Mouse (Mus musculus) ES-Bruce4 (cell line): ENCODE data around the gene Vmn1r226. TPM values are rescaled to one million over a fixed set of nuclear protein-coding genes. Genes with fewer than 3 reads are reported as not detected.

ENCODE experiments used
- H3K27ac ChIP-seq: 2 replicates; pipeline ENCODE4 v1.5.1; 2012; ENCODE audit warnings: low read length, inconsistent platforms; ENCODE audit not compliant: insufficient read depth
- H3K27me3 ChIP-seq: 2 replicates; pipeline ENCODE4 v1.6.1; 2012; ENCODE audit warnings: mild to moderate bottlenecking, low read length, inconsistent platforms; ENCODE audit not compliant: control insufficient read depth, poor library complexity, insufficient read depth, severe bottlenecking
- H3K36me3 ChIP-seq: 2 replicates; pipeline ENCODE4 v1.6.1; 2012; ENCODE audit warnings: inconsistent platforms, mild to moderate bottlenecking, low read length, moderate library complexity; ENCODE audit not compliant: control insufficient read depth, poor library complexity, insufficient read depth, severe bottlenecking
- H3K4me1 ChIP-seq: one replicate; pipeline ENCODE4 v1.8.1; 2011; ENCODE audit warnings: low read length; ENCODE audit not compliant: control insufficient read depth, insufficient read depth
- H3K4me3 ChIP-seq: 2 replicates; pipeline ENCODE4 v1.5.1; 2011; ENCODE audit warnings: low read depth, mild to moderate bottlenecking, low read length
- H3K9ac ChIP-seq: 2 replicates; pipeline ENCODE4 v1.6.1; 2012; ENCODE audit warnings: low read depth, mild to moderate bottlenecking, inconsistent platforms; ENCODE audit not compliant: poor library complexity, severe bottlenecking
- H3K9me3 ChIP-seq: replicated peaks from 2 replicates; pipeline ENCODE4 v1.6.1; 2012; ENCODE audit warnings: mild to moderate bottlenecking, low read length, inconsistent platforms; ENCODE audit not compliant: control insufficient read depth, poor library complexity, insufficient read depth, severe bottlenecking
- CTCF ChIP-seq: IDR thresholded peaks from one replicate; pipeline ENCODE4 v1.8.1; 2011; ENCODE audit warnings: low read depth, low read length
- EP300 ChIP-seq: IDR thresholded peaks from 2 replicates; pipeline ENCODE4 v1.6.1; 2011; ENCODE audit warnings: low read depth, low read length; ENCODE audit not compliant: insufficient read depth
- POLR2A ChIP-seq: IDR thresholded peaks from one replicate; pipeline ENCODE4 v1.8.1; 2011; ENCODE audit warnings: low read length; ENCODE audit not compliant: insufficient read depth
- polyA plus RNA-seq: library from polyadenylated mRNA; stranded (reverse); fragments of >200 nt; gene quantifications from 2 replicates; pipeline ENCODE4 v1.2.4, GENCODE M21; 2011; ENCODE audit warnings: low read depth; ENCODE audit not compliant: missing spikeins, insufficient read depth, insufficient read length

Vmn1r226 gene
- polyA plus RNA-seq = not detected in 2 replicates

- H3K27ac ChIP-seq = no peak within 1 kb of the TSS
- no peak for TF ChIP-seq POLR2A
- no peak for TF ChIP-seq EP300
- no peak for TF ChIP-seq CTCF
- H3K4me1 ChIP-seq = no peaks in the 10 kb centered on the region
- no peak within 1 kb of the TSS for H3K9ac ChIP-seq
- H3K27me3 ChIP-seq = no peaks in the 10 kb centered on the region
- H3K4me3 ChIP-seq = no peak within 1 kb of the TSS
- no peaks in the 10 kb centered on the region for H3K36me3 ChIP-seq
- H3K9me3 ChIP-seq = no peaks in the 10 kb centered on the region
Observed at GRCm38 (mm10) chr17:20682543-20682942, at the start of gene Vmn1r226. Gene Vmn1r226, plus strand, starts transcription at chr17:20682843.

GRCm38 (mm10) chr17:20729543-20729942 is 46.9 kb downstream of the Vmn1r226 start, which contains the start of gene Vmn1r227:
Gene Vmn1r227, plus strand, starts transcription at chr17:20729843.
- Histone ChIP-seq H3K27me3 (no peaks in the 10 kb centered on the region), H3K36me3 (no peaks in the 10 kb centered on the region), H3K4me3 (no peak within 1 kb of the TSS), H3K9ac (no peak within 1 kb of the TSS), H3K9me3 (no peaks in the 10 kb centered on the region), H3K4me1 (no peaks in the 10 kb centered on the region), H3K27ac (no peak within 1 kb of the TSS)
- TF ChIP-seq CTCF (no peak), EP300 (no peak), POLR2A (no peak)

Other genes with a start within 250 kb of the Vmn1r226 start
- gene Vmn2r108, start 201.5 kb upstream of the Vmn1r226 start, polyA plus RNA-seq = 0.07 TPM in 1 of 2 replicates, not detected in the other
- not detected in 2 replicates for gene Vmn1r225, start 184.7 kb upstream of the Vmn1r226 start, polyA plus RNA-seq
- gene Vmn2r109, start 118.1 kb upstream of the Vmn1r226 start, polyA plus RNA-seq = not detected in 2 replicates
- gene Vmn2r110, start 86.4 kb upstream of the Vmn1r226 start, polyA plus RNA-seq = not detected in 2 replicates
- gene Fpr-rs3, start 58.0 kb upstream of the Vmn1r226 start, polyA plus RNA-seq = not detected in 2 replicates
- 0.09 TPM in 1 of 2 replicates, not detected in the other for gene Vmn1r227, start 47.0 kb downstream of the Vmn1r226 start, polyA plus RNA-seq
- not detected in 2 replicates for gene Vmn1r228, start 103.3 kb downstream of the Vmn1r226 start, polyA plus RNA-seq
- gene Vmn1r229, start 128.7 kb downstream of the Vmn1r226 start, polyA plus RNA-seq = 0.08 TPM in 1 of 2 replicates, not detected in the other
- gene Vmn1r230, start 157.6 kb downstream of the Vmn1r226 start, polyA plus RNA-seq = not detected in 2 replicates
- gene Vmn1r231, start 222.2 kb downstream of the Vmn1r226 start, polyA plus RNA-seq = not detected in 2 replicates
- not detected in 2 replicates for gene Vmn1r232, start 236.9 kb downstream of the Vmn1r226 start, polyA plus RNA-seq